Mouse (Mus musculus) liver, adult (tissue): ENCODE data around the gene Tjp1.

Experiments
- GATA4 ChIP-seq: IDR thresholded peaks from 2 replicates; pipeline ENCODE4 v1.6.1; 2014; ENCODE audit warnings: mild to moderate bottlenecking, low read length; ENCODE audit not compliant: insufficient replicate concordance

The Tjp1 gene

GRCm38 (mm10) chr7:65421451-65421850, 106.1 kb downstream of the Tjp1 start:
- TF ChIP-seq GATA4: no peak

- TF ChIP-seq GATA4: peak; percentile 57; the same call in 1 of the 2 replicates
Observed at GRCm38 (mm10) chr7:65419926-65420325, 107.7 kb downstream of the Tjp1 start.

DNA sequence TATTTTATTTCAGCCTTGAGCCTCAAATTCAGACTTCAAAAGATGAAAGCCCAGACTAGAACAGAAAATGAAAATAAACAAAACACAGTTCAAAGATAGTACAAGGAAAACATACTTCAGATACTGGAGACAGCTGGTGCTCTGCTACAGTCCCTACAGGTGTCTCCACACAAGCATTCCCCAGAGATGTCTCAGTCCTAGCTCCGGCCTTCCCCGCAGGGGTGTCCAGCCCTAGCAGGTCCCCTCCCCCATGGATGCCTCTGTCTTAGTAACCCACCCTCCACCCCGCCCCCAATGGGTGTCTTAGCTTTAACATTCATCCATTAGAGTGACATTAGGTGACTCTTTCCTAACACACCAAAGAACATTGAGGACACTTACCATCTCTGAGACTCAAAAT, 108.6 kb downstream of the Tjp1 start:
- TF ChIP-seq GATA4: no peak

GRCm38 (mm10) chr7:65418366-65418911, 109.1 kb downstream of the Tjp1 start:
- no peak for TF ChIP-seq GATA4

DNA sequence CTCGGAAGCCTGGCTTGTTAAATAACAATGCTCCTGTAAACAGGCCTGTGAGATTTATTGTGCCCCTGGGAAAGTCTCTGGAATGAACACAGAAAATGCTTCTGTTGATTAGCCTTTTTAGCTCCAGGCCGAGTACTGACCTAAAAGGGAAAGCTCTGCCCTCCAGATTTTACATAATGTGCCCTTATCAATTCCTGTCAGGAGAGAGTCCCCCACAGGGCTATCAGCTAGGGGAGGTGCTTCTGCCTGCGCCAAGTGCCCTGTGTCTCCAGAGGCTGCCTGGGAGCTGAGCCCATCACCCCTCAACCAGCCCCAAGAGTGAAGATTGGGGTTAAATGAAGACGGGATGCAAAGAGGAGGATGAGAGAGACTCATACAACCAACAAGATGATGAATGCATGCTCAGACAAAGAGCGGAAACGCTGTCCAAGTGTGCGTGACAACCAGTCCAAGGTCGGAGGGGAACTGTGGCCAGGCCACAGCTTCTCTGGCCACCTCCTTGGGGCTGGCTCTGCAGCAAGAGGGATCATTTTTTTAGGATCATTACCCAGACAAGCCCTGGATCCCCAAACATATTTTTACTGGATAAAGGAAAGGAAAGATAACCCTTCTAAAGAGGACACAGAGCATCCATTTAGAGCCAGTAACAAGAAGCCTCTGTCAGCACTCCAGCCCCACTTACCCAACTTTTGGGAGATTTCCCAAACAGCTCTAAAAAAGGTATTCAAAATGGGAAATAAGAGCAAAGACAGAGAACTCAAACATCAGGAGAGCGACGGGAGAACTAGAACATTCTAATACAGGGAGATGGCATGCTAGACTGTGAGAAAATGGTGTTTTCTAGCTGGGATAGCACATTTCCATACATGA, 110.1 kb downstream of the Tjp1 start:
- peak; percentile 93 for TF ChIP-seq GATA4

DNA sequence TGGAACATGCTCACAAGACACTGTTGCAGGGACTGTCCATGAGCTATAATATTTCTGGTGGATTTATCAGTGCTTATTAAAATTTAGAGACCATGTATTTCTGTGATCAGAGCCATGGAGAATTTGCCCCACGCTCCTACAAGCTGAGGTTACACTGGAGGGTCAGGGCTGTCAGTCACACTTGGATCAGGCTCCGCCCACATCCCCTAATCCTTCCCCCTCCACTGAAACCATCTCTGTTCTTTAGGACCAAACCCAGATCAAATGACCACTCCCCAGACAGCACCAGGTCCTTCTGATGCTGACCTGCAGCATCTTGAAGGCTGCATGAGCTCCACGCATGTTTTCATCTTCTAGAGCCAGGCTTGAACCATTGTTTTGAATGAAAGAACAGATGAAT, 111.1 kb downstream of the Tjp1 start:
- TF ChIP-seq GATA4: no peak

- TF ChIP-seq GATA4: no peak
Observed at GRCm38 (mm10) chr7:65413946-65414945, 113.3 kb downstream of the Tjp1 start.

DNA sequence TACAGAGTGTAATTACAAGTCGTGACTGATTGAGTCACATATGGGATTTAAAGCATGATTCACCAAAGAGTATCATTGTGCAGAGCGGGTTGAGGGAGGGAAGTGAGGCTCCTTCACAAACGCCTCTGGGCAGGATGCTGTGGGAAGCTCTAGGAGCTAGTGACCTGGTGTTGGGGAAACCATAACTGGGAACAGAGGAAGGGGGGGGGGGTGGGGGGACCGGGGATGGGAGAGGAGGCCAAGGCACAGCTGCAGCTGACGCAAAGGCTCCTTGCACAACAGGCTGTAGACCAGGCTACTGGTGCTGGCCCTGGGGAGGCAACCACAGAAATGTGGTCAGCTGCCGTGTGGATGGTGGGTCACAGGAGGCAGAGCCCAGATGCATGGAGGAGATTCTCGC, 116.9 kb downstream of the Tjp1 start:
- no peak for TF ChIP-seq GATA4

DNA sequence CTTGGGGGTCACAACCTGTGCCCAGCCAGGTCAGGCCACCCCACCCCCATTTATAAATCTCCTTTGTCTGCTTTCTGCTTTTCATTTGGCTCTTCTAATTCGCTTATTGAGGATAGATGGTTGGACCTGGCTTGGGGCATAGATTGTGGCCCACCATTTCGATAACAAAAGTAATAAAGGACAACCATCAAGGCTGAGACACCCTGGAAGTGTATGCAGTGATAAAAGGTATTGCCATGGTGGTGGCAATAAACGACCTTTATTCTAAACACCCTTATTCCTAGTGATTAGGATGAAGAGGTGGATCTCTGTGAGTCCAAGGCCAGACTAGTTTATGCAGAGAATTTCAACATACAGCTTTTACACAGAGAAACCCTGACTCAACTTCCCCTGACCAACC, 121.2 kb downstream of the Tjp1 start:
- TF ChIP-seq GATA4: no peak

GRCm38 (mm10) chr7:65402516-65402915, 125.1 kb downstream of the Tjp1 start:
- TF ChIP-seq GATA4: no peak

DNA sequence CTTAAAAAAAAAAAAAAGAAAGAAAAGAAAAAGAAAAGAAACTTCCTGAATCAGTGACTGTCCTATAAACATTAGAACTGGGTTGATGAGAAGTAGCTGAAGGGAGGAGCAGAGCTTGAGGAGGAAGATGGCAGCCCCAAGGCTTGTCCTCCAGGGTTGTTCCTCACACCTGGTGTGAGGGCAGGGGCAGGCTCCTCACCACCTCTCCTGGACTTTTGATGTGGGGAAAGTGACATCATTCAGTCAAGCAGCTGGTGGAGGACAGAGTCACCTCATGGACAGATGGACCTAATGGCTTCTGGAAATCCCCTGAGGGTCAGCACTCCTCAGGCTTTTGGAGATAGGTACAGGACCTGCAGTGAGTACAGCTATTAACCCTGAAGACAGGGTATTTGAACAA, 126.0 kb downstream of the Tjp1 start:
- no peak for TF ChIP-seq GATA4

DNA sequence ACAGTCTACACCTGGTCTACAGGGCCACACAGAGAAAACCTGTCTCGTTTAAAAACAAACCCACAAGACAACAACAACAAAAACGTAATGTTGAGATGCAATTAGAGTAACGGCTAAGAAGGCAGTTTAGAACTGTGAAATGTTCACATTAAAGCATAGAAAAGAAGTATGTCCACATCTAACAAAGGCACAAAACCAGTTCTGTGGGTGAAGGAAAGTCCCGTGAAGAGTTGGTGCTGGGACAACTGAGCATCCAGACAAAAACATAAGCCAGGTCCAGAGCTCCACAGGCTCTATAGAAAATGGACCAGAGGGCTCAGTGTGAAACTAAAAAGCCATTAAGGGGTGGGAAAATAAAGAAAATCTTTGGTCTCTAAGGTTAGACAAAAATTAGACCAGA, 131.7 kb downstream of the Tjp1 start:
- no peak for TF ChIP-seq GATA4

- TF ChIP-seq GATA4: no peak
Observed at GRCm38 (mm10) chr7:65395166-65395565, 132.4 kb downstream of the Tjp1 start.

DNA sequence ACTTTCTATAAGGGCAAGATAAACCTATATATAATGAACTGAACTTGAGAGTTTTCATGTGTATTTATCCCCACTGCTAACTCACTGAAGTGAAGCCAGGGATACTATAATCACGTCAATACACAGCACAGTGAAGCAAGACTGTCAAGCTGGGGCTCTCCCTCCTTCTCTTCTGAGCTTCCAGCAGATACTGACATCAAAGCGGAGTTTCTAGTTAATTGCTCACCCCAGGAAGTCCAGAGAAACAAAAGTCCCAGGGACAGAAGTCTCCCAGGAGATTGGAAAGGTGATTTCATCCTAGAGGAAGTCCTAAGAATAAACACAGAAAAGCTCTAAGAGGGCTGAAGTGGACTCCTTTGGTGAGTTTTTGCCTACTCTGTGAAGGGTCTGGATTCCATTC, 132.9 kb downstream of the Tjp1 start:
- no peak for TF ChIP-seq GATA4

DNA sequence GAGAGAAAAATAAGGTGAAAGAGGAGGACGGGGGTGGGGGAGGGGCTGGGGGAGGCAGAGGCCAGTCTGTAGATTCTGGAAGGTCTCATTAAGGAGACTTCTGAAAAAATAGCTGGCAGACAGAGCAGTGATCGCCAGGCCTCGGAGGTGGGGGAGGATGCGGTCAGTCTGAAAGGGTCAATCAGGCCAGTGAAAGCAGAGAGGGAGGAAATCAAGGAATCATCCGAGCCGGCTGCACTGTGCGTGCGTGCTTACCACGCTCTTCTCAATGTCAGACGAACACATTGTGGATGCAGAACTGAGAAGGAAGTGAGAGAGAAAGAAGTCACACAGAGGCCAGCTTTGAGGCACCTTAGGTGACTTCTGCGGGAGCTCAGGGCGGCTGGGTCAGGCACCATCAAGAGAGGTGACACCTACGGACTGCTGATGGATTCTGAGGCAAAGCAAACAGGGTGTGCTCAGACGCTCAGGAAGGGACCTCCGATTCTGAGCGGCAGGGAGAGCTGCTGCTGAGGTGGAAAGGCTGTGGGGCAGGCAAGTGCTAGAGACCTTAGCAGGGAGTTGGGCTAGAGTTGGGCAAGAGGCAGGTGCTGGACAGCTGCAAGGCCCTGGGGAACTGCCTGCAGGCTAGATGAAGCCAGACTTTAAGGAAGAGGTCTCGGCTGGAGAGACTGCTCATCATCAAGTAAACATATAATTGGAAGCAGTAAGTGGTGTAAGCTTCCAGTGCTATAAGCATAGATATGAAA, 133.7 kb downstream of the Tjp1 start:
- no peak for TF ChIP-seq GATA4
